Mouse (Mus musculus) cerebellum, adult 18-20 months (tissue): ENCODE data around the gene Cwh43.
A peak's percentile ranks its signal among the peaks of the same experiment; 100 is the strongest.

Source experiments
- DNase-seq, 2 experiments: peaks; one replicate each; pipeline ENCODE4 v3.0.0; 2021

Cwh43 gene

DNA sequence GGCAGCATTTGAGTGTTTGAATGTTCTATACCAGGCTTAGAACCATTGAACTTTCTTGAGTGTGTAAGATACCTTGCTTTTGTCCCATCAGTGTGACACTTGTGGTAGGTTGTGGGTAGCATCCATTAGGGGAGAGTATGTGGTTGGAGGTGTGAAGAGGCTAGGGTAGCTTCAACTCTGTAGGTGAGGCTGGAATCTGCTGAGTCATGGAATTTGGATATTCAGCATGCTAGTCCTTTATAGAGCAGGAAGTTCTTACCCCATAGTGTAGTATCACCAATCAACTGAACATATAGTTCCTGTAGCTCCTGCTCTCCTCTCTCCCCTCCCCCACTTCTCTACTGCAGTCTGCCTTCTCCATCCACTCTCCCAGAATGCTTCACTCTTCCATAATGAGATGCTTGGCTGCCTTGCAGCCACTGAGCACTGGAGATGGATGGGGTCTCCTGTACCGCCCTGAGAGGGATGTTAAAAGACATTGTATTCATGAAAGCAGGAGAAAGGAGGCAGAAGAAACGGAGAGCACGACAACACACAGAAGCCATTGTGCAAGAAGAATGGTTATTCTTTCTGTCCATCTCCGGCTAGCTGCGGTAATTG lies 78.2 kb downstream of the Cwh43 start:
- DNase-seq: no peak

DNA sequence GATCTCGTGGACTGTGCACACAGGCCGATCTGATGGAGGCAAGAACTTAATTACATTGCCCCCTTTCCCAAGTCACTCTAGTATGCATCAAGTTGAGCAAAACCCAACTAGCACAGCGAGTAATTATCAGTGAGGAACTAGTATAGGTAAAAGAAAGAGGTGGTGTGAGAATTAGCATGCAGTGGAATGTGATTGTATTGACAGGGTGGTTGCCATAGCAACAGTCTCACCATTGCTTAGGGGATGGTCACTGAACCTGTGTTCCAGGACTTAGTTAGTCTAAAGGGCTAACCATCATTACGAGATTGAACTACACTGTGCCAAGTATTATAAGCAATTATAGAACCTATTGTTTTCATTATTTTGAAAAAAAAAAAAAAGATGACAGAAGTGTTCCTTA lies 80.6 kb downstream of the Cwh43 start:
- DNase-seq: no peak

GRCm38 (mm10) chr5:73489915-73490314 lies 84.0 kb downstream of the Cwh43 start:
- DNase-seq: peak; percentile 21 to 49

DNA sequence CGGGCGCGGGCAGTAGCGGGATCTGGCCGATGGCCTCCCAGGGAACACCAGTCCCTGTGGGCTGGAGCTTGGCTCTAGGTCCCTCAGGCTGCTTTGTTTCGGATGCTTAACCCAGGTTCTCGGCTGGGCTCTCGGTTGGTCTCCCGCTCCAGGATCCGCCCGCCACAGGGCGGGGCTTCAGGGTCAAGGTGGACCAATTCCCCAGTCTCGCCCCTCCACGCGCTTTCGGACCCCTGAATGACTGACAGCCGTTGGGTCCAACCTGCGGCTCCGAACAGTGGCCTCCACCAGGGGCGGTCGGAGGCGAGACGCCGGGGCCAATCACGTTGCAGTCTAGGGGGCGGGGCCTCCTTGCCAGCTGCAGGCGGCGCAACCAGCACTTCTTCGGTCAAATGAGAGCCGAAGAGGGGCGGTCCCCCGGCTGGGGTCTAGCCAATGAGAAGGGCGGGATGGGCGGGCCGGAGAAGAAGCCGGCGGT lies 84.8 kb downstream of the Cwh43 start:
- DNase-seq: peak; percentile 99 to 100

- DNase-seq: peak; percentile 50 to 55
Observed at GRCm38 (mm10) chr5:73491074-73491836, 85.4 kb downstream of the Cwh43 start.

DNA sequence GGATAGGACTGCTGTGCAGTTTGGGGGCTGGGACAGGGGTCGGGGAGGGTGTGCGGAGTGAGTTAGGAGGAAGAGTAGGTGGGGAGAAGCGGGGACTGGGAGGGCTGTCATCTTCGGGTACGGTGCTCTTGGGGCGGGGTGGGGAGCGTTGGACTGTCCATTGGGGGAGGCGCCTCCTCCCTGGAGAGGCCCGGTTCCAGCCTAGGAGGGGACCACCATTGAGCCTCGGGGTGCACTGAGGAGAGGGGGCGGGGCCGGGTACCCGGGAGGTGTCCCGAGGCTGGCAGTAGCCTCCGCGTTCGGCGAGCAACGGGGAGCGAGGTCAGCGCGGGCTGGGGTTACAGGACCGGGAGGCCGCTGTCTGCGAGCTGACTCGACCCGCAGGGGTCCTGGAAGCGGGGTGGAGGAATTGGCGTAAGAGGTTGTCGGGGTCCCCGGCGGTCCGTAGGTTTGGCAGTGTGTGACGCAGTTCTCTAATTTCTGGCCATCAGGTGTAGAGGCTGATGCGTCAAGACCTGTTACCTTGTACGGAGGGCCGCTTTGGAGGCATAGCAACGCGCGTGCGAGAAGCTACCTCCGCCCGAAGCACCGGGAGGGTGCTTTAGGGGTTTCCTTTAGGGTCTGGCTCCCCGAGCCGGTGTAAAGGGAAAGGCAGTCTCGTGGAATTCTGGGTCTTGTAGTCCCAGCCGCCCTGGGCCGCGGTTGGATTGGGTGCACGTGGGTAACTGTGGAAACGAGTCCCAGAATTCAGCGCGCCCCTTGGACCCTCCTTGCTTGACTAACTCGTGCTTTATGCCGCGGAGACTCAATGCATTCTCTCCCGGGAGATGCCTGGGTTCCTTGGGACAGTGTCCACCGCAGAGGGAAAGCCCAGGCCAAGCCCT lies 86.2 kb downstream of the Cwh43 start:
- peak; percentile 88 to 94 for DNase-seq

DNA sequence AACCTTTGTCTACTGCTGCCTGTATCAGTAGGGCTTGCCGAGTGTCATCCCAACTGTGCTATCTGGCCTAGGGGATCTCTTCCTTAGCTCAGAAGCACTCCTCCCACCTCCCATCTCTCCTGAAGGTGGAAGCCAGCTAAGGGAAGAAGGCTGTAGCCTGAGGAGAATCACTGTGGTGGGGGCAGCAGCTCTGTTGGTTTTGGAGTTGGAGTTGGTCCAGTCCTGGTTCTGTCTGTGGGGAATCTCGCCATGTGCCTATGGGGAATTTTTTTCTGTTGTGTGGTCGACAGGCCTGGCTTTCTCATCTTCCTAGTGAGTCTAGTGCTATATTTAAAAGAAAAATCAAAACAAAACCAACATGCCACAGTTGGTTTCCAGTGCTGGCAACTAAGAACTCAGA lies 91.5 kb downstream of the Cwh43 start:
- DNase-seq: no peak

GRCm38 (mm10) chr5:73498559-73498958 lies 92.7 kb downstream of the Cwh43 start:
- no peak for DNase-seq

DNA sequence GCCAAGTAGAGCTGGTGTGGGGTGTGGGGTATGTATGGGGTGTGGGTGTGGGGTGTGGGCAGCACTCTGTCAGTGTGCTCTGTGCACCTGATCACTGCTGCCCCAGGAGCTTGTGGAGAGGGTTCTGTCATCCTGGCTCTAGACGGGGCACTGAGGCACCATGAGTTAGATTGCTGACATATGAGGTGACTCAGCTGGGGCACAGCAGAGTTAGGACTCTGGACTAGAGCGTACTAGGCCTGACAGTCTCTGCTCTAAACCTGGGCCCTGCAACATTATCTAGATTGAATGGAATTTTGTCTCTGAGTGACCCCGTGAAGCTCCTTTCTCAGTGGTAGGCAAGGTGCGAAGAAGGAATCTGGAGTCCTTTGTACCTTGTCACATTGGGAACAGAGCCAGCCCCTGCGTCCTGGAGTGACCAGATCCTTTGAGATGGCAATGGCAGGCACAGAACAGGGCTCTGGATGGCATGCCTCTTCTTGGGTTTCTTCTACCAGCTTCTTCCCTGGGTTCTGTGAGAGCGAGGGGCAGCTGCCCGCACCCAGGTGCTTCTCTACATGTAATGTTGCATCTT lies 95.1 kb downstream of the Cwh43 start:
- no peak for DNase-seq

DNA sequence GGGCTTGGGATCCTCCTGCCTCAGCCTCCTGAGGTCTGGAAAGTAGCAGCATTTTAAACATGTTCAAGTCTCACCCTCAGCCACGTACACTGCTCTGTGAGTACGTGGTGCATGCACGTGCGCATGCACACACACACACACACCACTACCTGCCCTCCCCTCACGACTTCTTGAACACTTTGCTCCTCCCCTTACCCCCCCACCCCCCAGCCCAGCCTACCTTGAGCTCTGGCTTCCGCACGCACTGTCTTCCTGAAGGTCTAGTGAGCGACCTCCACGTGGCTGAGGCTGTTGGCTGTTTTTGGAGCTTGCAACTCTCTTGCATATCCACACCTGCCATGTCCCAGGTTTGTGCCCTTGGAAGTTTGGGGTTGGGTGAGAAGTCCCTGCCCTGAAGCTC lies 96.5 kb downstream of the Cwh43 start:
- no peak for DNase-seq
